Mouse (Mus musculus) kidney, postnatal 10 days (tissue): ENCODE measurements around the gene Srrm1.

Source experiments
- DNase-seq: peaks from one replicate; pipeline ENCODE4 v3.0.0; 2021; ENCODE audit warnings: mixed read lengths

Gene Srrm1

DNA sequence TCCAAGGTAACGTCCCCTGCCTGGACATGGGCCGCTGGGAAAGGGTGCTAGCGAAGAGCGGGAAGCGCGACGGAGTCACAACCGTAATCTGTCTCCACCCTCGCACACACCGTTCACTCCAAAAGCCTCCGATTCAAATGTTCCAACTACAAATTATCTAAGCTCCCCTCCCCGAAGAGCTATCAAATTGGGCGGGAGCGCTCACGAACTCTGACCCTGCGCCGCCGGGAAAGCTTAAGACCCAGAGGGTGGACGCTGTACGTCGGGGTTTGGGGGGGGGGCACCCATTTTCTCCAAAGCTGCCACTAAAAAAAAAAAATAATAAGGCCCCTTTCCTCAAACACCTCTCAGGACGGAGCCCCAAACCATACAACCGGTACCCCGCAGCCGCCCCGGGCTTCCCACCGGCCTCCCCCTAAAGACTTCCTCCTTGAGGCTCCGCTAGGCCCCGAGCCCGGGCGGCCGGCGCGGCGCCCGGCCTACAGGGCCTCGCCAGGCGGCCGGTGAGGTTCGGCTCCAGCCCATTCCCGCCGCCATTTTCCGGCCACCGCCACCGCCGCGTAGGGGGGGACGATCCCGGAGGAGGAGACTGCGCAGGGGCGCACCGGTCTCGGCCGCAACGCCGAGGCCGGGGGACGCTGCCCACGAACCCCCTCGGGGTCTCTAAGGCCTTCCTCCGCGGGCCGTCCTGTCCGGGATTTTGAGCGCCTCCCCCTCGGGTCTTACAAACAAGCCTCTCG is 625 bp downstream of the Srrm1 start:
- peak; percentile 71 for DNase-seq

DNA sequence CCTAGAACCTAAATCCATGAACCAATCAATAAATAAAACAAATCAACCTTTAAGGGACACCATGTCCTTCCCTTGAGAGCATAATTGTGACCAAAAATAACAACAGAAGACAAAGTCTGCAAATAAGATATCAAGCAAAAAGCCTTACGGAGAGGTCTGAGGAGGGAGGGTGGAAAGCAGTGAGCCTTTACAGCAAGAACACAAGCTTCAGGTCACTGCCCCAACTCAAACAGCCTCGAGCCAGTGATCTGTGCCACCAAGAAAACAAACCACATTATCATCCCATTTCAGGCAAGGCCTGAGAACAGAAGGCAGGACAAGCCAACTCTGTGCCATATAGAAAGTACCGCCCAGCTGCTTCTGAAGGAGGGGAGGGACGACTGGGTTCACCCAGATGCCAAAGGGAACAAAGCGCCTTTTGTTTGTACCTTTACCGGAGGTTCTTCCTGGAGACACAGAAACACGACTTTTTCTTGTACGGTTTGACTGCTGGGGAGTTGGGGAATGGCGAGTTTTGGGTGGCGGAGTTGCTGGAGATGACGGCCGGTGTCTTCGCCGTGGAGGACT is 15.7 kb downstream of the Srrm1 start:
- no peak for DNase-seq

DNA sequence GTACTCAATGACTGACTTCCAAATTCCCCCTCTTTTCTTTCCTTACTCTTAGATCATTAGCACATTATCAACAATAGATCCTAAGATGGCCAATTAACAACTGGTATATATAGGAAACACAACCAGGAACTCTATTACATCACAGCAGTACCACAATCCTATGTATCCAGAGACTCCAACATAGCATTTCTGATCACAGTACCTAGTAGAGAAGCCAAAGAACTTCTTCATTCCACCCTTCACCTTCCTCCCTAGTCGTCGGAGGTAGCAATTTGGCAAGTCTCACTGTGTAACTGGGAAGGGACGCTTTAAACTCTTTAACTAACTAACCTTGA is 17.1 kb downstream of the Srrm1 start:
- no peak for DNase-seq

DNA sequence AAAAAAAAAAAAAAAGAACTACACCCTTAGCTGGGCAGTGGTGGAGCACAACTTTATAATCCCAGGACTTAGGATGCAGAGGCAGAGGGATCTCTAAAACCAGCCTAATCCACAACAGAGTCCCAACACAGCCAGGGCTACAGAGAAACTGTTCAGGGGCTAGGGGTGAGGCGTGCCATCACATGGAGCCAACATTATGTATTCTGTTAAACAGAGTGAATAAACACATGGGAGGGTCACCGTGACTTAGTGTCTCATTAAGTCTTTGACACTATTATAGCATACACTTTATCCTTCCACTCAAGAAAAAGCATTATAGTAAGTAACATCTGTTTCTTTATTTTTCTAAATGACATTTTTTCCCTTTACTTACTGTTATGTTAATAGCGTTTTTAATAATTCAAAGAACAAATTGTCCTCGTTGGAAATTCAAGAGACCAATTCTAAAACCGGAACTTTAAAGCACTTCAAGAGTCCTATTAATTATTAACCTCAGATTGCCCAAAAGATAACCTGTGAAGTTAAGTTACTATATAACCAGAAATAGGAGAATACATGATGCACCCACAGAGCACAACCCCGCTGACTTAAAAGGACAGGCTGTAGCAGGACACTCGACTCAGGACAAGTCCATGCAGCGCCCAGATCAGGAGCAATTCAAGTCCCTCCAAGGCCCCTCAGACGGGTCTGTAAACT is 17.6 kb downstream of the Srrm1 start:
- no peak for DNase-seq

DNA sequence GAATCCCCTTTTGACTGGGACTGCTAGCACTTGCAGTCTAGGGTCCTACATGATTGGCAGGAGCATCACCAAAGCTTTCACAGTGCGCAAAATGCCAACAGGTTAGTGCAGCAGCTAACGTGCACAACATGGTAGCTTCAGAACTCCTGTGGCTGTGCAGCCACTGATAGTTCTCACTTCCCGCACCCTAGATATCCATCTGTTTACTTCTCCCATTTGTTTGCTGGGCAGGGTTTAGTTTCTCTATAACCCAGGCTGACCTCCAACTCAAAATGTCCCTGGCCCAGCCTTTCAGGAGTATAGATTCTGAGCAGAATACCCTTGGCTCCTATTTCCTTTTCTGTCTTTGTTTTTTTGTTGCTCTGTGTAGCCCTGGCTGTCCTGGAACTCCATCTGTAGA is 26.7 kb downstream of the Srrm1 start:
- DNase-seq, result no peak

DNA sequence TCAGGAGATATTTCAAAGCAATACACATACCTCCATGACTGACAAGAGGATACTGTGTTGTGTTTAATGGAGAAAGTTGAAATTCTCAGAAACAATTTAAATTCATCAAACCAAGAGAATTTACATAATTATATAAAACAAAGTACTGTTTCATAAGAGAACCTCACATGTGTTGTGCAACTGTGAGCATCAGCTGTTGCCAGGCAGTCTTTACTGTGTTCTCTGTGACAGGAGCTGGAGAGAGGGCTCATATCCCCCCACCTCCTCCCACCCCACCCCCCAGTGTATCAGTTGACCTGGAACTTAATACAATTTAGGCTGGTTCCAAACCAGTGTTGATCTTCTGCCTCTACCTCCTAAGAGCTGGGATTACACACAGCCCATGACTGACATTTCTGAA is 27.1 kb downstream of the Srrm1 start:
- DNase-seq, result no peak

DNA sequence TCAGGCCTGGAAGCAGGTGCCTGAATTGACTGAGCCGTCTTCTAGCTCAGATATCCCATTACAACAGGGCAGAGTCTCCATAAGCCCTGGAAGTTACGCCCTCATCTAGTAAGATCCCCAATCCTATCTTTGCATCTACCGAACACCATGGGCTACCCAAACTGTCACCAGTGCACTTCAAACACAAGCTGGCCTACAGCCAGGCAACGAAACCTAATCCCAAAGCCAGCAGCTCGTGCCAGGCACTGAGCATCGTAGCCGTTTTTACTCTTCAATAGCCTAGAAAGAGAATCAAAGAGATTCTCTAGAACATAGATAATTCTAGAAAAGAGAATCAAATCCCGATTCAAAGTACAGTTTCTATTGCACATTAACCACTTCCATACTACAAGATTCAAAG is 30.1 kb downstream of the Srrm1 start:
- DNase-seq, result no peak

DNA sequence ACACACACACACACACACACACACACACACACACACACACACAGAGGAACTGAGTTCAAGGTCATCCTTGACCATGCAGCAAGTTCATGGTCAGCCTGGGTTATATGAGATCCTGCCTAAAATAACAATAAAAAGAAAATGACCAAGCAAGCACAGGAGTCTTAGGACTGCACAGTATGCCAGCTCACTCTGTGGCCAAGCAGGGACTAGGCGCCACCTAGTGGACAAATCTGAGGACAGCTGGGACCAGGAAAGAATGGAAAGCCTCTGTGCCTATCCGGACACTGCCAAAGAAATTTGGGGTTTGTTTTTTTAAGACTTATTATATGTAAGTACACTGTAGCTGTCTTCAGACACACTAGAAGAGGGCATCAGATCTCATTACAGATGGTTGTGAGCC is 35.2 kb downstream of the Srrm1 start:
- peak; percentile 87 for DNase-seq

DNA sequence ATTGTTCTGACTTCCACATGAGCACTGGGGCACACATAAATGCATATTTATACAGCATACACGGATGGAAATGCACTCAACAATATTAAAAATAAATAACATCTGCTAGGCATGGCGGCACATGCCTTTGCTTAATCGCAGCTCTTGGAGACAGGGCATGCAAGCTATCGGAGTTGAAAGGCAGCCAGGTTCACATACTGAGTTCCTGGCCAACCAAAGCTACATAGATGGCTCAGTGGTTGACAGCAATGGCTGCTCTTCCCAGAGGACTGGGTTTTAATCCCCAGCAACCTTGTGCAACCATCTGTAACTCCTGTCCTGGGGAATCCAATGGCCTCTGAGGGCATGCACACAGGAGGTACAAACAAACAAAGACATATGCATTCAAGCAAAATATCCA is 35.6 kb downstream of the Srrm1 start:
- no peak for DNase-seq

DNA sequence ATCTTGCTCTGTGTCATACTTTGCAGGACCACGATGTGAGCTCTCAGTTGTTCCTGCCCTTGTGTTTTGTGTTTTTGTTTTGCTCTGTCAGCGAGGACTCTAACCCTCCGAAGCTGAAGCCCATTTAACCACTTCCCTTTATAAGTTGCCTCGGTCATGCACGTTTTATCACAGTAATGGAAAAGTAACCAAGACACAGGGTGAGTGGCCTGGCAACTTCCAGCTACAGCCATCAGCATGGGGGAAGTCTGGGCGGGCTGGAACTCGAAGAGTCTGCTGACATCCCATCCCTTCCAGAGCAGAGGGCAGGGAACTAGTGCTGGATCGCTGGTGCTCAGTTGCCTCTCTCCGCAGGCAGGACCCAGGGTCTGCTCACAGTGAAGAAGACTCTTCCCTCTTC is 37.8 kb downstream of the Srrm1 start:
- DNase-seq, result no peak

DNA sequence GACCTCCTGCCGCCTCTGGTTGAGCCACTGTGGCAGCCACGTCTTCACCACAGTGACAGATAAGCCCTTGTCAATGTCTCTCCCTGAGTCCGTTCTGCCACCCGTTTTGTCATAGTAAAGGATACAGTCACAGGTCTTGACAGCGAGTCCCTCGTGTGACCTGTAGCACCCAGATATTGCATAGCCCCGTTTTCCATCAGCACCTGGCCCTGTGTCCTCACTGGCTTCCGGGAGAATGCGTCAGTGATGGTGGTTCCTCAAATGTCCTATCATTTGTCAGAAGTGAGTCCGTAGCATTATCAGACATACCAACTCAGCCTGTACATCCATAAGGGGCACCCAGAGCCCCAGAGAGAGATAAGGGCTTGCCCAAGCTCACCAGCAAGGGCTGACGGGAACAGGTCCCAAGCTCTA is 38.7 kb downstream of the Srrm1 start:
- DNase-seq, result no peak

DNA sequence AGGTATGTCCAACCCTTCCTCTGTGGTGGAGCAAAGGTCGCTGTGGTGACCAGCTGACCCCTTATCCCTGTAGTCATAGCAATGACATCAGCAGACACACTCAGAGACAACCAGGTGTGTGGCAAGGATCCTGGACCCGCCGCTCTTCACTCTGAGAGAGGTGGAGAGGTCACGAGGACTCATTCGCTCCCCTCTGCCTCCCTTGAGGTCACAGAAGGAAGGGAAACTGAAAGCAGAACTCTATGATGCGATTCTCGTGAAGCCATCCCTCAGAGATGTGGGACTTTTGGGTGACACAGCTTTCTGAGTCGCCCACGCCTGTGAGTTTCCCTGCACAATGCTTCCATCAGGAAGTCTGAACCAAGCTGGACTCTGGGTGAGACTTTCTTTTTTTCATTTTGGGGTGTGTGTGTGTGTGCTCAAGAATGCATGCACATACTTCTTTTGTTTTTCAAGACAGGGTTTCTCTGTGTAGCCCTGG is 39.3 kb downstream of the Srrm1 start:
- no peak for DNase-seq

DNA sequence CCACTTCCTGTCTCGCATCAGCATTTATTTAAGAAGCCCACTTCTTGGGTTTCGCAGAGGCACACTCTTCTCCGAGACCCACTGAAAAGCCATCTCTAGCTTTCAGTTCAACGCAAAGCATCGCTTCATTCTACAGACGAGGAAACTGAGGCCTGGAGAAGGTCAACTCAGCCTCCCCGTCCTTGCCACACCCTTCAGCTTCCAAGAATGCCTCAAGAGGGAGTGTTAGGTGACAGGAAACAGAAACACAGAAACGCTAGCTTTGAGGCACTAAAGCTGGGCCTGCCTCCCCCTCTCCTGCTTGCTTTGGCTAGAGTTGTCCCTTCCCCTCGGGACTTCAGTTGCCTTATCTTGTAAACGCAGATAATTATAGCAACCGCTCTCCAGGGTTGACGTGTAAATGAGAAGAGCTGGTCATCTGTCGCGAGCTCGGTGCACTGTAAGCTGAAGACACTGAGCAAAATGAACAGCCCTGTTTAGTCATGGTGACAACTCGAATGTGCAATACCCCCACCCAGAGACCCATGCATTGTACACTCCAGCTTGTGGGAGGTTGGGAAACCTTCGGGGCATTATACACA is 39.9 kb downstream of the Srrm1 start:
- peak; percentile 64 for DNase-seq

DNA sequence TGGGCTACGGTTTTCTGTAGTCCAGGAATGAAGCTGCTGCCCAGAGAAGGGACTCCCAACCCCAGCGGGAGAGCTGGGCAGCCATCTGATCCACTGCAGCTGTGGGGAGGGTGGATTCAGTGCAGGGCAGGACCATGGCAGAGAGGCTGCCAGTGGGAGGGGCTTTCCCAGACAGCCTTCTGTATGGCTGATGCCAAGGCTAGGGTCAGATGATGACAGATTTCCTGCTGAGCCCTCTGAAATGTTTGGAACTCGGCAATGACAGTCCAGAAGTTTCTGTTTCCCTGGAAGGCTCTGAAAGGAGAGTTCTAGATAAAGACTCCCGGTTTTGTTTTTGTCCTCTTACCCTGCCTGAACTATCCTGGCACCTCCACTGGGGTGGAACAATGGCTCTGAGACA is 40.4 kb downstream of the Srrm1 start:
- peak; percentile 84 for DNase-seq

DNA sequence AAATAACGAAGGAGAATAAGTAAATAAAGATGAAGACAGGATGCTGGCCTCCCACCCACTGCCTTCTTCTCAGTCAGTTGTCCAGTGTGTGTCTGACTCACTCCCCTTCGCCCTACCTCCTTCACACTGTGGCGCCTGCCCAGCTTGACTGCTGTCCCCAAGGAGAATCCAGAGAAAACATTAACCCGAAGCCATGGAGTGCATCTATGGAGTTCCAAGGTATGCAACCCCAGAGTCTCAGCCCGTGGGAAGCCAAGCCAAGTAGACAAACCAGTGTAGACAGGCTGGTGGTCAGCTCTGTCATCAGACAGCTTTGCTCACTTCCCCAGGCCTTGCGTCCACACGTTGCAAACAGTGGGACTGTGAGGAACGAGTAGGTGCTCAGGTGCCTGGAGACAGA is 42.8 kb downstream of the Srrm1 start:
- peak; percentile 51 for DNase-seq

DNA sequence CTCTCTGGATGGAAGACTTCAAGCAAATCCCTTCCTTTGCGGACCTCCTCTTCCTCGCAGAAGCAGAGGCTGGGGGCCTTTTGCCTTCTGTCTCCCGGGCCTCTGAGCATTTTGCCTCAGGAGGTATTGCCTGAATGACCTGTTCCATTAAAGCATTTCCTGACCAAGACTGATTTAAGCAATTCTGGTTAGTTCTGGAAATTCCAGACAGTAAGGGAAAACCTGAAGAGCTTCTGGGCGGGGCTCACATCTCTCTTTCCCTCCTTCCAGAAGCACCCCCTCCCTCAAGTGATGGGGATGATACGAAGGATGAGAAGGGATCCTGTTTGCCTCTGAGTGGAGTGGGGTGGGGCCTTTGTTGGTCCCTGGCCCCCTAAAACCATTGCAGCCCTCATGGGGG is 43.4 kb downstream of the Srrm1 start:
- DNase-seq, result no peak

DNA sequence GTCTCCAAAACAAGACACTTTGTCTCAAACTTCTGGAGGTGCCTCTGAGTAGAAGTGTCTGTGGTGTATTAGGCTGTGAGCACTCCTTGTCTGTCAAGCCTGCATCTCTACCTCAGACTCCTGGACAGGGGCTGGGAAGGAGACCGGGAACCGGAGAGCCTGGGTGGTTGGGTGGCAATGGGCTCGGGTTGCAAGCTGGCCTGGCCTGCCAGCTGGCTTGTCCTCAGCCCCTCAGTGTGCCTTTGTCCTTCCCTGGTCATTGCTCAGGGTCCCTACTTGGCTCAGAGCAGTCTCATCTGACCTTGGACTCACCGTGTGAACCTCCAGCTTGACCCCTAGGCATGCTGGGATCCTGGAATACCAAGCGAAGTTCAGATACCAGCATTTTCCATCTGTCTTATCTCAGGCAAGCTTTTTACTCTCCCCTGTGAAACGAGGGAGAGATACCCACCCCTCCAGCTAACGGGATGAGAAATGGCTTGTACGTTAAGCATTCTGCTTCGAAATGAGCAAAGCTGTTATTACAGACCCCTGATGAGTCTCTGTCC is 43.9 kb downstream of the Srrm1 start:
- no peak for DNase-seq

DNA sequence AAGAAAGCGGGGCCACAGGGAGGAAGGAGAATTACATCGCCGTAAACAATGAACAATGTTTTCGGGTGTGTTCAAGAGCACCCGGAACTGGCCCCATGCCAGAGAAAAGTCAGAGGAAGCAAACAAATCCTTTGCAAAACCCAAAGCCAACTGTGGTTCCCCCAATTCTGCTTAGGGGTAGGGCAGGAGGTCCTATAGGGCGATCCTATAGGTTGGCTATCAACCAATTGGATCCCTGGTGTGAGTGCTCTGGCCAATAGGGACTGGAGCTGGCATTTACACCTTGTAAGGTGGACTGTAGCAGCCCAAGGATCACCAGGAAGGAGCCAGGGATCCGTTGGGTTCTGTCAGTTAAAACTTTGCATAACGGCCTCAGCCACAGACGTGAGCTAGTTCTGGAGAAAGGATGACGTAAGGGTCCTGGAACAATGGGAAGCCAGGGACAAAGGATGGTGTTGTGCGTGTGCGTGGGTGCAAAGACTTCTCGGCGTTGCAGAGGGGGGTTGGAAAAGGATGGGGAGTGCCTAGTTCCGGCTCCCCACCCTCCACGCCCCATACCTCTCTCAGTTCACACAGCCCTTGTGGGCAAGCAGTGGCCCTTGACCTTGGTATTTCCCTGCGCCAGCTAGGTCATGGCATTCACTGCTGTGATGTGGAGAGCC is 46.0 kb downstream of the Srrm1 start:
- DNase-seq, result peak; percentile 56

DNA sequence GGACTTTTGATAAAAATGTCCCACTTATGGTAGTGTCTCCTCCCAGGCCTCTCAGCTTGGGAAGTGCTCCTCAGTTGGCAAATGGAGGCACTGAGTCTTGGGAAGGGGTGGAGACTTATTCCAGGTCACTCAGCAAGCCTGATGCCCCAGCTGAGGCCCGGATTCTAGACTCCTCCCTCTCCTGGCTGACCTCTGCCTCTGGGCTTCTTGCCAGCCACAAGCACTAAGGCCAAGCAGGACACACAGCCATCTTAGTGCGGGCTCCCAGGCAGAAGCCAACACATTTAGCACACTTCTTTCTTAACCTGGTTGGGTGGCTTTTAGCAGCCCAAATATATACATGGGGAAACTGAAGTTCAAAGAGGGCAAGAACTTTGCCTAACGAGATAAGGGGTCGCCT is 46.6 kb downstream of the Srrm1 start:
- DNase-seq, result peak; percentile 71

DNA sequence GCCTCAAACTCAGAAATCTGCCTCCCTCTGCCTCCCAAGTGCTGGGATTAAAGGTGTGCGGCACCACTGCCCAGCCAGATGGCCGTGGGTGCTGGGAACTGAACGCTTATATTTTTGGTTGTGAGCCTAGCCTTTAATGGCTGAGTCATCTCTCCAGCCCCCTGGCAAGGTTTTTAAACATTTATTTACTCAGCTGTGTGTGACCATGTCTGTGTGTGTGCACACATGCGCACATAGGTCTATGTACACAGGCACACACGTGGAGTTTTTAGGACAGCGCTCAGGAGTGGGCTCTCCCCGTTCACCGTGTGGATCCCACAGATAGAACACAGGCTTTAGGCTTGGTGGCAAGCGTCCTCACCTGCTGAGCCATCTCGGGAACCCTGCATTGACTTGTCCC is 50.9 kb downstream of the Srrm1 start:
- no peak for DNase-seq

DNA sequence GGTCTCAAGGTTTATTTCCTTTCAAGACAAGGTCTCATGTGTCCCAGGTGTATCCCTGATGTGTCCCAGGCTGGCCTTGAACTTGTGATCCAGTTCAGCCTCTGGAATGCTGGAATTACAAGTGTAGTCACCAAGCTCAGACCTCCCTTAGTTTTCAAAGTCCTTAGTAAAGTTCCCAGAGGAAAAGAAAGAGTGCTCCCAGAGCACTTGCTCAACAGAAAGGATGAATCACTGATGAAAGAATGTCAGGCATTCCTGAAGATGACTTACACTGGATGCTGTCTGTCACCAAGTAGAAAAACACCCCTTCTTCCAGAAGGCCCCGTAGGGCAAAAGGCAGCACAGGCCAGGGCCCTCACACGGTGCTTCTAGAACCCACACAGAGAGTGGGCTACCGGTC is 52.0 kb downstream of the Srrm1 start:
- DNase-seq, result no peak

DNA sequence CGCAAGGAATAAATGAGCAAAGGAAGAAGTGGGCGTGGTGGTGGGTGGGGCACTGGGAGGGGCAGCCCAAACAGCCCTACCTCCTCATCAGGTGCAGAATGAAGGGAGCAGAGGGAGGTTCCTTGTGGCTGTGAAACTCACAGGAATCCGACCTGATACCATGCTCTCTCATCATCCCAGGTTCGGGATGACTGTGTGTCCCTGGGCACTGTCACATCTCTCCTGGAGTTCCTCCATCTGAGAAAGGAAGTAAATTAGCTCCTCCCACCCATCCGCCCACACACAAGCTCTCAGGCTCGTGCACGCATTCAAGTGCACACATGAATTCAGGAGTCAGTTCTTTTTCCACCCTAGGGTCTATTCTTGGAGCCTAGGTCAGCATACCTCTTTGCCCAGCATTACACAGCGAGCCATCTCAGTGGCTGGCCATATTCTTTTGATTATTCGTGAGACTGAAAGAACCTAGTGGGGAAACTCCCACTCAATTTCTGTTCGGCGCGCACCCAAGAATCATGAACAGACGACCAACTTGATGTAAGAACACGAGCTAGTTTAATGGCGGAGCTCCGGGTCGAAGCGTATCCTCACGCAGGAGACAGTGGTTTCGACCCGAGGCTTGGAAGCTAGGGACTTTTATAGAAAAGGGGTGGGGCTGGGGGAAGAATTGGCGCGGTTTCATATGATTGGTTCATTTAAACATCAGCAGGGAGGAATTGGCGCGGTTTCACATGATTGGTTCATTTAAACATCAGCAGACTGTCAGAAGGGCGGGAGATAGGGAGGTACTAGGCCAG is 52.7 kb downstream of the Srrm1 start:
- no peak for DNase-seq
